Mouse (Mus musculus) lung, adult 10 weeks (tissue): ENCODE data around the gene Jpt2. TPM values are rescaled to one million over a fixed set of nuclear protein-coding genes. Genes with fewer than 3 reads are reported as not detected.

ENCODE experiments used
- polyA plus RNA-seq: library from polyadenylated mRNA; stranded (reverse); fragments of 350-450 nt; fragmentation: Illumina TruSeq; extraction: RNeasy Lipid Tissue Mini Kit (QIAGEN cat#74804); gene quantifications from one replicate; pipeline ENCODE4 v1.2.3, GENCODE M21; 2014; ENCODE audit warnings: low read depth, low replicate concordance; ENCODE audit not compliant: insufficient read depth

Gene Jpt2
- polyA plus RNA-seq, result 12.6 TPM

GRCm38 (mm10) chr17:24960135-24960851, at the start of gene Jpt2:
TSS of gene Jpt2 (minus strand) at chr17:24960689.

GRCm38 (mm10) chr17:24936259-24937237, 23.9 kb downstream of the Jpt2 start, which contains the start of gene Mapk8ip3:
TSS of gene Mapk8ip3 (minus strand) at chr17:24936977.

GRCm38 (mm10) chr17:24896241-24896992, 64.1 kb downstream of the Jpt2 start, which contains the start of gene Nme3:
TSS of gene Nme3 (plus strand) at chr17:24896500.

GRCm38 (mm10) chr17:24894995-24895547, 65.4 kb downstream of the Jpt2 start, which contains the start of the genes Eme2 and Mrps34:
TSS of gene Eme2 (minus strand) at chr17:24895087.
TSS of gene Mrps34 (plus strand) at chr17:24895116.

Other genes with a start within 250 kb of the Jpt2 start
- not detected for gene Rnf151, start 242.6 kb downstream of the Jpt2 start, polyA plus RNA-seq
- 1,101 TPM for gene Rps2, start 242.6 kb downstream of the Jpt2 start, polyA plus RNA-seq
- 263 TPM for gene Ndufb10, start 236.2 kb downstream of the Jpt2 start, polyA plus RNA-seq
- gene Rpl3l, start 232.9 kb downstream of the Jpt2 start, polyA plus RNA-seq, result 1.8 TPM
- gene Msrb1, start 224.0 kb downstream of the Jpt2 start, polyA plus RNA-seq, result 138 TPM
- gene Hs3st6, start 207.7 kb downstream of the Jpt2 start, polyA plus RNA-seq, result 4.0 TPM
- not detected for gene Meiob, start 156.4 kb downstream of the Jpt2 start, polyA plus RNA-seq
- gene Hagh, start 120.5 kb downstream of the Jpt2 start, polyA plus RNA-seq, result 45.6 TPM
- gene Fahd1, start 110.3 kb downstream of the Jpt2 start, polyA plus RNA-seq, result 9.0 TPM
- 1.3 TPM for gene Igfals, start 94.7 kb downstream of the Jpt2 start, polyA plus RNA-seq
- gene Nubp2, start 74.3 kb downstream of the Jpt2 start, polyA plus RNA-seq, result 28.8 TPM
- 25.7 TPM for gene Spsb3, start 74.0 kb downstream of the Jpt2 start, polyA plus RNA-seq
- gene Eme2, start 65.6 kb downstream of the Jpt2 start, polyA plus RNA-seq, result 8.2 TPM
- gene Mrps34, start 65.6 kb downstream of the Jpt2 start, polyA plus RNA-seq, result 47.3 TPM
- 65.8 TPM for gene Nme3, start 64.2 kb downstream of the Jpt2 start, polyA plus RNA-seq
- 16.0 TPM for gene Mapk8ip3, start 23.7 kb downstream of the Jpt2 start, polyA plus RNA-seq
- 3.6 TPM for gene Cramp1l, start 55.1 kb upstream of the Jpt2 start, polyA plus RNA-seq
- gene Ift140, start 55.4 kb upstream of the Jpt2 start, polyA plus RNA-seq, result 6.4 TPM
- 141 TPM for gene Tmem204, start 122.9 kb upstream of the Jpt2 start, polyA plus RNA-seq
- gene Telo2, start 155.3 kb upstream of the Jpt2 start, polyA plus RNA-seq, result 11.7 TPM
- gene Ptx4, start 160.1 kb upstream of the Jpt2 start, polyA plus RNA-seq, result not detected
- gene Clcn7, start 172.7 kb upstream of the Jpt2 start, polyA plus RNA-seq, result 13.7 TPM
- gene Ccdc154, start 201.8 kb upstream of the Jpt2 start, polyA plus RNA-seq, result not detected
- 3.1 TPM for gene Gm38655, start 214.8 kb upstream of the Jpt2 start, polyA plus RNA-seq
- 13.3 TPM for gene BC003965, start 223.9 kb upstream of the Jpt2 start, polyA plus RNA-seq
- 11.2 TPM for gene Unkl, start 227.7 kb upstream of the Jpt2 start, polyA plus RNA-seq